Mouse (Mus musculus): ENCODE results near the gene Ceacam9. TPM values are rescaled to one million over a fixed set of nuclear protein-coding genes. Genes with fewer than 3 reads are reported as not detected.
A peak's percentile ranks its signal among the peaks of the same experiment; 100 is the strongest.
"Not testable (repeated sequence)": the region's sequence is repeated elsewhere in the genome, so short reads cannot be mapped to it uniquely, and the experiment has no call there.

The Ceacam9 gene
- total RNA-seq (2015; ENCODE audit: low replicate concordance) (not detected in 2 replicates), total RNA-seq (2017; ENCODE audit: low replicate concordance) (not detected in 2 replicates)

GRCm38 (mm10) chr7:16721629-16722028, at the start of gene Ceacam9:
Gene Ceacam9, plus strand, starts transcription at chr7:16721929.
- ATAC-seq (replicated peaks; ENCODE audit: low FRiP score, poor library complexity, severe bottlenecking), result no peak

- no peak for ATAC-seq (replicated peaks; ENCODE audit: low FRiP score, poor library complexity, severe bottlenecking)
Observed at GRCm38 (mm10) chr7:16673823-16674222, 47.9 kb upstream of the Ceacam9 start.

- not testable (repeated sequence) for ATAC-seq (replicated peaks; ENCODE audit: low FRiP score, poor library complexity, severe bottlenecking)
Observed at GRCm38 (mm10) chr7:16674699-16675098, 47.0 kb upstream of the Ceacam9 start.

GRCm38 (mm10) chr7:16675605-16676004, 46.1 kb upstream of the Ceacam9 start, which contains the start of gene Ceacam15:
Gene Ceacam15, minus strand, starts transcription at chr7:16675705.
- no peak for ATAC-seq (replicated peaks; ENCODE audit: low FRiP score, poor library complexity, severe bottlenecking)

GRCm38 (mm10) chr7:16680194-16680593, 41.5 kb upstream of the Ceacam9 start:
- ATAC-seq (replicated peaks; ENCODE audit: low FRiP score, poor library complexity, severe bottlenecking), result not testable (repeated sequence)

GRCm38 (mm10) chr7:16689196-16689595, 32.5 kb upstream of the Ceacam9 start:
- no peak for ATAC-seq (replicated peaks; ENCODE audit: low FRiP score, poor library complexity, severe bottlenecking)

GRCm38 (mm10) chr7:16695025-16695424, 26.7 kb upstream of the Ceacam9 start:
- no peak for ATAC-seq (replicated peaks; ENCODE audit: low FRiP score, poor library complexity, severe bottlenecking)

GRCm38 (mm10) chr7:16699042-16699441, 22.7 kb upstream of the Ceacam9 start:
- ATAC-seq (replicated peaks; ENCODE audit: low FRiP score, poor library complexity, severe bottlenecking), result peak; percentile 74; the same call in 1 of the 2 replicates

- no peak for ATAC-seq (replicated peaks; ENCODE audit: low FRiP score, poor library complexity, severe bottlenecking)
Observed at GRCm38 (mm10) chr7:16700583-16700982, 21.1 kb upstream of the Ceacam9 start.

- no peak for ATAC-seq (replicated peaks; ENCODE audit: low FRiP score, poor library complexity, severe bottlenecking)
Observed at GRCm38 (mm10) chr7:16706385-16706784, 15.3 kb upstream of the Ceacam9 start.

- ATAC-seq (replicated peaks; ENCODE audit: low FRiP score, poor library complexity, severe bottlenecking), result no peak
Observed at GRCm38 (mm10) chr7:16708244-16708643, 13.5 kb upstream of the Ceacam9 start.

GRCm38 (mm10) chr7:16710604-16711003, 11.1 kb upstream of the Ceacam9 start:
- no peak for ATAC-seq (replicated peaks; ENCODE audit: low FRiP score, poor library complexity, severe bottlenecking)

GRCm38 (mm10) chr7:16712633-16713415, 8.9 kb upstream of the Ceacam9 start:
- no peak for ATAC-seq (replicated peaks; ENCODE audit: low FRiP score, poor library complexity, severe bottlenecking)

- ATAC-seq (replicated peaks; ENCODE audit: low FRiP score, poor library complexity, severe bottlenecking), result not testable (repeated sequence)
Observed at GRCm38 (mm10) chr7:16716456-16717152, 5.1 kb upstream of the Ceacam9 start.

- not testable (repeated sequence) for ATAC-seq (replicated peaks; ENCODE audit: low FRiP score, poor library complexity, severe bottlenecking)
Observed at GRCm38 (mm10) chr7:16722490-16722889, 761 bp downstream of the Ceacam9 start.

- ATAC-seq (replicated peaks; ENCODE audit: low FRiP score, poor library complexity, severe bottlenecking), result no peak
Observed at GRCm38 (mm10) chr7:16728596-16729348, 7.0 kb downstream of the Ceacam9 start.

- not testable (repeated sequence) for ATAC-seq (replicated peaks; ENCODE audit: low FRiP score, poor library complexity, severe bottlenecking)
Observed at GRCm38 (mm10) chr7:16729563-16729962, 7.8 kb downstream of the Ceacam9 start.

- ATAC-seq (replicated peaks; ENCODE audit: low FRiP score, poor library complexity, severe bottlenecking), result no peak
Observed at GRCm38 (mm10) chr7:16730791-16731190, 9.1 kb downstream of the Ceacam9 start.

GRCm38 (mm10) chr7:16731893-16732422, 10.2 kb downstream of the Ceacam9 start:
- ATAC-seq (replicated peaks; ENCODE audit: low FRiP score, poor library complexity, severe bottlenecking), result no peak

GRCm38 (mm10) chr7:16737606-16738072, 15.9 kb downstream of the Ceacam9 start:
- 0 out of 2 replicates have a peak, but pooled peaks have one; percentile 5 for ATAC-seq (replicated peaks; ENCODE audit: low FRiP score, poor library complexity, severe bottlenecking)

All from erythroblast, adult 5-6 weeks (primary cell).